Mouse (Mus musculus) intestine, postnatal 0 days (tissue): ENCODE data around the gene Gm7030. TPM values are rescaled to one million over a fixed set of nuclear protein-coding genes. Genes with fewer than 3 reads are reported as not detected.
"Not testable (repeated sequence)": the region's sequence is repeated elsewhere in the genome, so short reads cannot be mapped to it uniquely, and the experiment has no call there.

ENCODE experiments used
- ATAC-seq: fragments of 200-750 bp; cut with Nextera tagmentation; 2 replicates; pipeline ENCODE4 v1.8.0; 2017; ENCODE audit warnings: mild to moderate bottlenecking, moderate TSS enrichment, moderate library complexity
- H3K27ac ChIP-seq: fragments of 300-500 bp; sonication (generic); 2 replicates; pipeline ENCODE4 v1.5.1; 2014; ENCODE audit warnings: mild to moderate bottlenecking, low read depth, low read length, moderate library complexity
- H3K27me3 ChIP-seq: fragments of 300-500 bp; sonication (generic); replicated peaks from 2 replicates; pipeline ENCODE4 v1.6.1; 2014; ENCODE audit warnings: low read length, mixed read lengths; ENCODE audit not compliant: control insufficient read depth, insufficient read depth
- H3K36me3 ChIP-seq: fragments of 300-500 bp; sonication (generic); 2 replicates; pipeline ENCODE4 v1.6.1; 2014; ENCODE audit warnings: mild to moderate bottlenecking, moderate library complexity; ENCODE audit not compliant: control insufficient read depth, insufficient read depth
- H3K4me1 ChIP-seq: fragments of 300-500 bp; sonication (generic); replicated peaks from 2 replicates; pipeline ENCODE4 v1.6.1; 2014; ENCODE audit warnings: antibody characterized with exemption, low read length, mixed read lengths; ENCODE audit not compliant: control insufficient read depth, insufficient read depth
- H3K4me2 ChIP-seq: fragments of 300-500 bp; sonication (generic); replicated peaks from 2 replicates; pipeline ENCODE4 v1.6.1; 2014; ENCODE audit warnings: low read depth, mild to moderate bottlenecking, moderate library complexity
- H3K4me3 ChIP-seq: fragments of 300-500 bp; sonication (generic); 2 replicates; pipeline ENCODE4 v1.5.1; 2014; ENCODE audit warnings: low read depth, low read length
- H3K9ac ChIP-seq: fragments of 300-500 bp; sonication (generic); 2 replicates; pipeline ENCODE4 v1.6.1; 2014; ENCODE audit warnings: mild to moderate bottlenecking, low read depth, low read length
- H3K9me3 ChIP-seq: fragments of 300-500 bp; sonication (generic); 2 replicates; pipeline ENCODE4 v1.6.1; 2016; ENCODE audit warnings: mixed run types; ENCODE audit not compliant: control insufficient read depth
- CTCF ChIP-seq: sonication (generic); IDR thresholded peaks from 2 replicates; pipeline ENCODE4 v1.5.1; 2016; ENCODE audit warnings: low read depth, mild to moderate bottlenecking, control low read depth, antibody characterized with exemption, moderate library complexity
- WGBS: fragments of 180-500 bp; shearing (Covaris S2); extraction: QIAGEN DNeasy Blood & Tissue Kit; methylation state at CpG from one replicate; pipeline ENCODE4 v1.1.7; 2014; 5-methylcytosine and 5-hydroxymethylcytosine counted together
- polyA plus RNA-seq: library from polyadenylated mRNA; unstranded; fragments of >200 nt; fragmentation: Nextera tagmentation; extraction: Ambion mirVana; gene quantifications from 2 replicates; pipeline ENCODE4 v1.2.1, GENCODE M21; 2015

Gm7030 gene
- polyA plus RNA-seq, 1 experiment from 2014 or later = 0.93 TPM

DNA sequence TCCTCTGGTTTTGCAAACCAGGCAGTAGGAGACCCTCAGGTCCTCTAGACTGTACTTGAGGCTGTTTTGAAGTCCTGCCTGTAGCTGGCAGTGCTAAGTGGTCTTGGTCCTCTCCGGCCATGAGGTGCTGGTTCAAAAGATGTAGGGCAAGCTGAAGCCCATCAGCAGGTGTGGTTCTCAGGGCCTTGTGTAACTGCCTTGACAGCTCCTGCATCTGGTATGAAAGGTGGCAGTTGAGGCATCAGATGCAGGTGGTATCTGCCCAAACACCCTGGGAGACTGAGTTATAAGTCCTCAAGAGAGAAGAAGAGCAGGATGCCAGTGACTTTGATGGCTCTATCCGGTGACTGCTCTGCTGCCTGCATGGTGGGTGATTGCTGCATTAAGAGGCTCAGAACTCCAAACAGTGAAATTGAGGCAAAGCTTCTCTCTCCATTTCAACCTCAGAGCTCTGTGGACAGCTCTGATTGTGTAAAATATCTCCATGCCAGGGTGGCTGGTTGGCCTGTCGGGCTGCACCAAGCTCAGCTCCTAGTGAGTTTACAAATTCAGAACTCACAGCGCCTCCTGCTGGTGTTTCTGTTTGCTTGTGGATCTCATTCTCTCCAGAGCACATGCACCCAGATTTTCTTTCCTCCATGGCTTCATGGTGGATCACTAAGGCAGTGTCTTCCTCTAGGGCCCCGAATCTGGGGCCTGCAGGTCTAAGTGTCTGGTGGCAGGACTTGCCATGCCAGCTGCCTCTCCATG, 2.5 kb upstream of the Gm7030 start:
- TF ChIP-seq CTCF = peak; percentile 44
- Histone ChIP-seq H3K27me3 (no peaks in the 10 kb centered on the region), H3K27ac (no peak overlapping the region), H3K9ac (no peak overlapping the region), H3K4me3 (no peak overlapping the region), H3K9me3 (no peaks in the 10 kb centered on the region), H3K4me2 (no peak overlapping the region), H3K36me3 (no peaks in the 10 kb centered on the region), H3K4me1 (no peaks in the 10 kb centered on the region)
- 79% methylated on average over 5 of the region's 5 CpGs for WGBS
- no peak for ATAC-seq

DNA sequence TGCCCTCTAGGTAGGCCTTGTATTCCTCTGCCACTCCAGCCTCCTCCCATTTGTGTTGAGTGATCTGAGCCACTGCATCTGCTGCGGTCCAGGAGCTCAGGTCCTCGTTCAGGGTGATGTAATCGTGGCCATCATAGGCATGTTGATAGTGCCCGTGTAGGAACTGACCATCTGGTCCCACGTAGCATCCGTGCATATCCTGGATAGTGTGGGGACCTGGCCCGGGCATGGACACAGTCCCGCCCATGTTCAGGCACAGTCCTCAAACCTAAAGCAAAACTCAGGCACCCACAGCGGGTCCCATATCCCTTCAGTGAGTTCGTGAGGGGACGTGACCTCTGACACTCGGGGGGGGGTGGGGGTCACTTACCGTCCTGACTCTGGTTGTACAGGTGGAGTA, 700 bp downstream of the Gm7030 start:
- not testable (repeated sequence) for H3K36me3 ChIP-seq, H3K9ac ChIP-seq, H3K27ac ChIP-seq, ATAC-seq, H3K27me3 ChIP-seq, H3K4me3 ChIP-seq, H3K9me3 ChIP-seq, H3K4me1 ChIP-seq
- 54% methylated on average over 10 of the region's 13 CpGs for WGBS
- peak overlapping the region; percentile 63 for H3K4me2 ChIP-seq

DNA sequence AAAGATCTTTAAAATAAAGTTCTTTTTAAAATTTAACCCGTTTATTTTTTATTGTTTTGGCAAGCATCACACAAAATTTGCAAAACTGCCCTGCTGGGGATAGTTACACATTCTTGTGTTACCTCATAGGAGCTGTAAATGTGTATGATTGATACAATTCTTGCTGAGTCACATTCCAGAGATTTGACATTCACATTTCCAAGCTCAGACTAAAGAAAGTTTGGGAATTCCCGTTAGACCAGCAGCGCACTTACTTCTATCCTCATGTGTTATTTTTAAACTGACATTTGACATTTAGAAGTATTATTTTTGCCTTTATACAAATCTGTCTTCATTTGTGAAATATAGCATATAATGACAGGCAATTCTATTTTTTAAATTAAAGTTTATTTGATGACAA, 5.1 kb downstream of the Gm7030 start:
- H3K27me3 ChIP-seq, H3K9ac ChIP-seq, H3K4me1 ChIP-seq, H3K27ac ChIP-seq, H3K36me3 ChIP-seq, H3K4me2 ChIP-seq, H3K4me3 ChIP-seq, ATAC-seq, H3K9me3 ChIP-seq: not testable (repeated sequence)
- 67% methylated on average over 3 of the region's 3 CpGs for WGBS

DNA sequence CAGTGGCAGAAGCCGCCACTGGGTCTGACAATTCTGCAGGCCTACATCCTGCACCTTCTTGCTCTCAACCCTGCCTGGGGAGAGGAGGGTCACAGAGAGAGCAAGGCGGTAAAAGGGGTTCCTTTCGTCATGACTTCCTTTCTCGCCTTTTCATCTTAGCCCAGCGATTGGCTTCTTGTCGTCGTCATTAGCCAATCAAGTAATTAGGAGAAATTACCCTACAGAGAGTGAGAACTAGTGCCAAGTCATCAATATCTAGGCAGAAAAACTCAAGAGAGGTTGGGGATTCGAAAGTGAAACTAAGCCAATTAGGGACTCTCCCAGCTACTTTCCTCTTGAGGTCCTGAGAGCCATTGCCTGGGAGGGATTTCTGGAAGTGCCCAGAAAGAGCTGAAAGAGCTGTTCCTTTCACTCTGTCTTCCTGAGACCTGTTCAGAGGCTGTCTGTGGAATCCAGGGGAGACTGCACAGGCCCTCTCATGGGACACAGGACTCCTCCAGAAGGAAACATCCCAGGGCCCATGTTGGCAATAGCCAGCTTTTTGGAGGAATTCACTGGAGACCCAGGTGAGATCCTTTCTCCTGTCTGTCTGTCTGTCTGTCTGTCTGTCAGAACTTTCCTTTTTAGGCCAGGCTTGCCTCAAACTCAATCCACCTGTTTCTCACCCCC, 7.7 kb downstream of the Gm7030 start, which contains the start of gene Gm19684:
Gene Gm19684, plus strand, starts transcription at position 327 of the 669 bp plus-strand sequence.
- H3K36me3 ChIP-seq = not testable (repeated sequence)
- peak within 1 kb of the TSS; percentile 57 for H3K4me2 ChIP-seq
- WGBS = 4% methylated on average over 8 of the region's 8 CpGs

DNA sequence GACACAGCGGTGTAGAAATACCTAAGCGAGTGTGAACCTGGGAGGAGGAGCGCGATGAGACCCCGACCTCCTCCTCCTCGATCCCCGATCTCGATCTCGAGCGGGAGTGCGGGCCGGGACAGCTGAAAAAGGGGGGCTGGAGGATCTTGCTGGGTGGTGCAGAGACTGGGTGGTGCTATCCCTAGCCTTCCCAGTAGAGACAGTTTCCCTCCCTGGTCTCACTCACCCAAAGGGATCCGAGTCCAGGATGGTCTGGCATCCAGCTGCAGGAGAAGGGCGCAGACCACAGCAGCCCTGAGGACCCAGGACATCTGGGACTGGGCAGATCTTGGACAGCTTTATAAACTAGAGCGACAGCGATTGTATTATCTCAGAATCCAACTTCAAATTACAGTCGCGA, 8.4 kb downstream of the Gm7030 start:
- H3K4me1 ChIP-seq, H3K27ac ChIP-seq, H3K36me3 ChIP-seq, H3K9me3 ChIP-seq, H3K27me3 ChIP-seq, ATAC-seq, H3K9ac ChIP-seq: not testable (repeated sequence)
- peak overlapping the region; percentile 11; the same call in 1 of the 2 replicates for H3K4me3 ChIP-seq
- 26% methylated on average over 18 of the region's 18 CpGs for WGBS
- H3K4me2 ChIP-seq = peak overlapping the region; percentile 57

More for the DNA sequence above, 7.7 kb downstream of the Gm7030 start, which contains the start of gene Gm19684:
- H3K27ac ChIP-seq, H3K9ac ChIP-seq, H3K9me3 ChIP-seq, H3K27me3 ChIP-seq, H3K4me1 ChIP-seq: not testable (repeated sequence)
- peak within 1 kb of the TSS; percentile 11; the same call in 1 of the 2 replicates for H3K4me3 ChIP-seq
- peak; percentile 83 for ATAC-seq

DNA sequence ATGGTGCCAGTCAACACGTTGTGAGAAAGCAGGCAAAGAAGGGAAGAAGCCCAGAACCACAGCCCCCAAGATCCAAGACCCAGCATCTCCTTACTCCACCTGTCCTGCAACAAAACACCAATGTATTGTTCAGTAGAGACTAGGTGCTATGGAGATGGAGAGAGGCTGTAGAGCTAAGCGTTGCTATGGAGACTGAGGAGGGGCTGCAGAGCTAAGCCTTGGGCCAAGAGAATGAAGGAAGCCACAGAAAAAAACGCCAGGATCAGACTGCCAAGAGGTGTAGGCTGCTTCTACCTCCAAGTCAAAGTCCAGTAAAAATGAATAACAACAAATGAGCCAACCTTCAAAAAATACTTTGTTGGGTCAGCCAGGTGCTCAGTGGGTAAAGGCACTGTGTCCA, 12.7 kb downstream of the Gm7030 start:
- not testable (repeated sequence) for ATAC-seq, H3K27me3 ChIP-seq, H3K9me3 ChIP-seq, H3K4me2 ChIP-seq, H3K4me1 ChIP-seq, H3K27ac ChIP-seq, H3K4me3 ChIP-seq, H3K9ac ChIP-seq, H3K36me3 ChIP-seq
- WGBS = 34% methylated on average over 3 of the region's 3 CpGs
